Mouse (Mus musculus): ENCODE results near the gene Fsip1. TPM values are rescaled to one million over a fixed set of nuclear protein-coding genes. Genes with fewer than 3 reads are reported as not detected.

Gene Fsip1
- polyA plus RNA-seq, 1 experiment from 2014 or later, result 3.2 TPM

- H3K9me3 ChIP-seq (ENCODE audit: control insufficient read depth, low read length), result no peaks in the 10 kb centered on the region
- H3K9ac ChIP-seq (replicated peaks; ENCODE audit: low read length), result no peak overlapping the region
- H3K36me3 ChIP-seq (ENCODE audit: control insufficient read depth, insufficient read depth, low read length), result no peaks in the 10 kb centered on the region
- peak overlapping the region; percentile 14; the same call in 1 of the 2 replicates for H3K4me3 ChIP-seq (replicated peaks; ENCODE audit: low read depth, low read length)
- no peaks in the 10 kb centered on the region for H3K4me1 ChIP-seq (ENCODE audit: control insufficient read depth, insufficient read depth, low read length)
- ATAC-seq (ENCODE audit: low FRiP score, low TSS enrichment) (no peak), DNase-seq (no peak)
- H3K27ac ChIP-seq (replicated peaks; ENCODE audit: low read depth, low read length), result no peak overlapping the region
- H3K27me3 ChIP-seq (ENCODE audit: control insufficient read depth, insufficient read depth, low read length), result no peaks in the 10 kb centered on the region
- H3K4me2 ChIP-seq (ENCODE audit: low read length), result peak overlapping the region; percentile 43
These were observed 76.7 kb downstream of the Fsip1 start for GRCm38 (mm10) chr2:118179873-118180585.

DNA sequence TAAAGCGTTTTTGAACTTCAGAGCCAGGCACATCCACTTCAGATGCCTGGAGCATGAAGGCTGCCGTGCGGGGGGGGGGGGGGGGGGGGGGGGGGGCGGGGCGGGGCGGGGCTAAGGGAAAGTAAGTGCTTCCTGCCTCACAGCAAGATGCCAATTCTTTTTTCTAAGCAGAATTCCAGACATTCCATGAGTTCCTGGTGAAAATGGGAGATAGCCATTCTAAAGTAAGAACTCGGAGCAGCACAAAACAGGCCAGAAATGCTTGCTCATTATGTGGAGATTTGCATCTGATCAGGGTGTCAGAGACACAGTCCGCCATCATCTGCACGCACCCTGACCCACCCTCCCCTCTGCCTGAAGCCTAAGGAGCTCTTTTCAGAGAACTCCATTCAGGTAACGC lies 77.3 kb downstream of the Fsip1 start:
- Histone ChIP-seq H3K4me2 (ENCODE audit: low read length) (peak overlapping the region; percentile 43), H3K4me1 (ENCODE audit: control insufficient read depth, insufficient read depth, low read length) (no peaks in the 10 kb centered on the region), H3K4me3 (replicated peaks; ENCODE audit: low read depth, low read length) (peak overlapping the region; percentile 14; the same call in 1 of the 2 replicates), H3K9ac (replicated peaks; ENCODE audit: low read length) (no peak overlapping the region), H3K27ac (replicated peaks; ENCODE audit: low read depth, low read length) (no peak overlapping the region), H3K36me3 (ENCODE audit: control insufficient read depth, insufficient read depth, low read length) (no peaks in the 10 kb centered on the region), H3K9me3 (ENCODE audit: control insufficient read depth, low read length) (no peaks in the 10 kb centered on the region), H3K27me3 (ENCODE audit: control insufficient read depth, insufficient read depth, low read length) (no peaks in the 10 kb centered on the region)
- DNase-seq (peak; percentile 32), ATAC-seq (ENCODE audit: low FRiP score, low TSS enrichment) (no peak; the same call in 1 of the 2 replicates)
- under 1% methylated on average over 9 of the region's 10 CpGs for WGBS

GRCm38 (mm10) chr2:118174558-118175383 lies 82.0 kb downstream of the Fsip1 start:
- H3K9ac ChIP-seq (replicated peaks; ENCODE audit: low read length), result no peak overlapping the region
- ATAC-seq (ENCODE audit: low FRiP score, low TSS enrichment), result no peak
- no peaks in the 10 kb centered on the region for H3K27me3 ChIP-seq (ENCODE audit: control insufficient read depth, insufficient read depth, low read length)
- 53% methylated on average over 10 of the region's 10 CpGs for WGBS
- peaks cover 3% of the 10 kb centered on the region; the same call in 1 of the 2 replicates for H3K9me3 ChIP-seq (ENCODE audit: control insufficient read depth, low read length)
- H3K4me2 ChIP-seq (ENCODE audit: low read length), result no peak overlapping the region
- H3K27ac ChIP-seq (replicated peaks; ENCODE audit: low read depth, low read length), result no peak overlapping the region
- no peak for DNase-seq
- H3K4me3 ChIP-seq (replicated peaks; ENCODE audit: low read depth, low read length), result no peak overlapping the region
- no peaks in the 10 kb centered on the region for H3K36me3 ChIP-seq (ENCODE audit: control insufficient read depth, insufficient read depth, low read length)
- H3K4me1 ChIP-seq (ENCODE audit: control insufficient read depth, insufficient read depth, low read length), result peaks cover 3% of the 10 kb centered on the region; the same call in 1 of the 2 replicates

DNA sequence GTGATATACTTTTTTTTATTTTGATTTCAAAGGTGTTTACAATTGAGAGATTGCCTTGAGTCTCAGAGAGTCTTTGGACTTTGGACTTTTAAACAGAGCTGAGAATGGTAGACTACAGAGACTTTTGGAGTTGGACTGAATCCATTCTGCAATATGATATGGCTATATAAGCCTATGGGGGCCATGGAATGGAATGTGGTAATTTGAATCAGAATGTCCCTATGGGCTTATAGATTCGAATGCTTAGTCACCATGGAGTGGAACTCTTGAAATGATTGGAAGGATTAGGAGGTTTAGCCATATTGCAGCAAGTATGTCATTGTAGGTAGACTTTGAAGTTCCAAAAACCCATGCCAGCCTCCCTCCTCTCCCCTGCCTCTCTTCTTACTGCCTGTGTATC lies 88.5 kb downstream of the Fsip1 start:
- Histone ChIP-seq H3K27ac (replicated peaks; ENCODE audit: low read depth, low read length) (no peak overlapping the region), H3K9me3 (ENCODE audit: control insufficient read depth, low read length) (peaks cover 3% of the 10 kb centered on the region; the same call in 1 of the 2 replicates), H3K36me3 (ENCODE audit: control insufficient read depth, insufficient read depth, low read length) (no peaks in the 10 kb centered on the region), H3K4me1 (ENCODE audit: control insufficient read depth, insufficient read depth, low read length) (no peaks in the 10 kb centered on the region), H3K27me3 (ENCODE audit: control insufficient read depth, insufficient read depth, low read length) (no peaks in the 10 kb centered on the region), H3K4me2 (ENCODE audit: low read length) (no peak overlapping the region), H3K9ac (replicated peaks; ENCODE audit: low read length) (no peak overlapping the region), H3K4me3 (replicated peaks; ENCODE audit: low read depth, low read length) (no peak overlapping the region)
- 75% methylated on average over 1 of the region's 1 CpGs for WGBS
- DNase-seq (no peak), ATAC-seq (ENCODE audit: low FRiP score, low TSS enrichment) (no peak)

DNA sequence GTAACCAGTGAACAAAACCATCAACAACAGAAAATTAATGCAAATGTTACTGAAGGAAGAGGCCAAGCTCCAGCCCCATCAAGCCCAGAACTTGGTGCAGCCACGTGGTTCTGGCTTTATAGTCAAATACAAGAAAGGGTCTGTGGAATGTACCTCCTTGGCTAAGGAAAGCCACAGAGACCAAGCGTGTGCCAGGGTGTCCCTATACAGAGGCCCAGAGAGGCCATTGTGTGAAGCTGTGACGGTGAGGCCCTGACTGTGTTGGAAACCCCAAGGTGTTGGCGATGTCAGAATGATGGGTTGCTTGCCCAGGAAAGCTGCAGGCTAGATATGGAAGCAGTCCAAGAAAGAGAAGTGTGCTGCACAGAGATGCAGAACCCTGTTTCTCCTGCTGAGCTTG lies 89.0 kb downstream of the Fsip1 start:
- no peak for DNase-seq
- no peak for ATAC-seq (ENCODE audit: low FRiP score, low TSS enrichment)
- H3K4me3 ChIP-seq (replicated peaks; ENCODE audit: low read depth, low read length), result no peak overlapping the region
- no peaks in the 10 kb centered on the region for H3K27me3 ChIP-seq (ENCODE audit: control insufficient read depth, insufficient read depth, low read length)
- H3K9me3 ChIP-seq (ENCODE audit: control insufficient read depth, low read length), result peaks cover 3% of the 10 kb centered on the region; the same call in 1 of the 2 replicates
- no peaks in the 10 kb centered on the region for H3K4me1 ChIP-seq (ENCODE audit: control insufficient read depth, insufficient read depth, low read length)
- no peak overlapping the region for H3K27ac ChIP-seq (replicated peaks; ENCODE audit: low read depth, low read length)
- no peak overlapping the region for H3K4me2 ChIP-seq (ENCODE audit: low read length)
- H3K36me3 ChIP-seq (ENCODE audit: control insufficient read depth, insufficient read depth, low read length), result no peaks in the 10 kb centered on the region
- no peak overlapping the region for H3K9ac ChIP-seq (replicated peaks; ENCODE audit: low read length)
- whole genome bisulfite sequencing, result 59% methylated on average over 4 of the region's 4 CpGs

- Histone ChIP-seq H3K4me1 (ENCODE audit: control insufficient read depth, insufficient read depth, low read length) (no peaks in the 10 kb centered on the region; the same call in 1 of the 2 replicates), H3K4me3 (replicated peaks; ENCODE audit: low read depth, low read length) (no peak overlapping the region), H3K9ac (replicated peaks; ENCODE audit: low read length) (no peak overlapping the region), H3K36me3 (ENCODE audit: control insufficient read depth, insufficient read depth, low read length) (no peaks in the 10 kb centered on the region), H3K27me3 (ENCODE audit: control insufficient read depth, insufficient read depth, low read length) (no peaks in the 10 kb centered on the region), H3K9me3 (ENCODE audit: control insufficient read depth, low read length) (peaks cover 3% of the 10 kb centered on the region; the same call in 1 of the 2 replicates), H3K27ac (replicated peaks; ENCODE audit: low read depth, low read length) (no peak overlapping the region), H3K4me2 (ENCODE audit: low read length) (no peak overlapping the region)
- no peak for DNase-seq
- WGBS, result 95% methylated on average over 2 of the region's 2 CpGs
- no peak for ATAC-seq (ENCODE audit: low FRiP score, low TSS enrichment)
These were observed 91.1 kb downstream of the Fsip1 start for GRCm38 (mm10) chr2:118165691-118166090.

DNA sequence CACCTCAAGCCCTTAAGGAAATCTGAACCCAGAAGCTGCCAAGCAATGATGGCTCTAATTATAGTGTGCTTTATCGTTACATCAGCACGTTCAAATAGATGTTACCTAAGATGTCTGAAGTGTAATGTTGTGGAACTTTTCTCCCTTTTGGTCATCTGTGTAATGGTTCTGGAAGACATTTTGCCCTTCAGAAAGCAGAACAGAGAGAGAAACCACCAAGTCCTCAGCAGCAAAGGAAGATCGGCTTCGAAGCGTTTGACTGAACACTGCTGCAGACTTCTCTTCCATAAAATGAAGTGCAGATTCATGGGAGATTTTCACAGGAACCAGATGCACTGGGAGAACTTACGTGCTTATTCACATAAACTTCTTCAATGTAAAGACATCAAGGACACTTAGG lies 92.6 kb downstream of the Fsip1 start:
- H3K9ac ChIP-seq (replicated peaks; ENCODE audit: low read length), result no peak overlapping the region
- no peak for DNase-seq
- no peak overlapping the region for H3K4me2 ChIP-seq (ENCODE audit: low read length)
- no peak for ATAC-seq (ENCODE audit: low FRiP score, low TSS enrichment)
- no peaks in the 10 kb centered on the region for H3K27me3 ChIP-seq (ENCODE audit: control insufficient read depth, insufficient read depth, low read length)
- no peak overlapping the region for H3K4me3 ChIP-seq (replicated peaks; ENCODE audit: low read depth, low read length)
- no peaks in the 10 kb centered on the region for H3K36me3 ChIP-seq (ENCODE audit: control insufficient read depth, insufficient read depth, low read length)
- no peaks in the 10 kb centered on the region for H3K9me3 ChIP-seq (ENCODE audit: control insufficient read depth, low read length)
- H3K4me1 ChIP-seq (ENCODE audit: control insufficient read depth, insufficient read depth, low read length), result peaks cover 4% of the 10 kb centered on the region; the same call in 1 of the 2 replicates
- WGBS, result 89% methylated on average over 6 of the region's 6 CpGs
- H3K27ac ChIP-seq (replicated peaks; ENCODE audit: low read depth, low read length), result no peak overlapping the region

- H3K4me2 ChIP-seq (ENCODE audit: low read length), result no peak overlapping the region
- WGBS, result 69% methylated on average over 5 of the region's 5 CpGs
- no peak overlapping the region for H3K9ac ChIP-seq (replicated peaks; ENCODE audit: low read length)
- H3K4me3 ChIP-seq (replicated peaks; ENCODE audit: low read depth, low read length), result no peak overlapping the region
- H3K9me3 ChIP-seq (ENCODE audit: control insufficient read depth, low read length), result no peaks in the 10 kb centered on the region
- peaks cover 4% of the 10 kb centered on the region; the same call in 1 of the 2 replicates for H3K4me1 ChIP-seq (ENCODE audit: control insufficient read depth, insufficient read depth, low read length)
- ATAC-seq (ENCODE audit: low FRiP score, low TSS enrichment) (no peak), DNase-seq (no peak)
- H3K27ac ChIP-seq (replicated peaks; ENCODE audit: low read depth, low read length), result no peak overlapping the region
- no peaks in the 10 kb centered on the region for H3K27me3 ChIP-seq (ENCODE audit: control insufficient read depth, insufficient read depth, low read length)
- H3K36me3 ChIP-seq (ENCODE audit: control insufficient read depth, insufficient read depth, low read length), result no peaks in the 10 kb centered on the region
These were observed 94.3 kb downstream of the Fsip1 start for GRCm38 (mm10) chr2:118162486-118162885.
